Mouse (Mus musculus) lung, postnatal 25 days (tissue): ENCODE measurements around the gene Zfp423.

ENCODE experiments used
- DNase-seq: peaks from one replicate; pipeline ENCODE4 v3.0.0; 2022; ENCODE audit warnings: low spot score

The Zfp423 gene

DNA sequence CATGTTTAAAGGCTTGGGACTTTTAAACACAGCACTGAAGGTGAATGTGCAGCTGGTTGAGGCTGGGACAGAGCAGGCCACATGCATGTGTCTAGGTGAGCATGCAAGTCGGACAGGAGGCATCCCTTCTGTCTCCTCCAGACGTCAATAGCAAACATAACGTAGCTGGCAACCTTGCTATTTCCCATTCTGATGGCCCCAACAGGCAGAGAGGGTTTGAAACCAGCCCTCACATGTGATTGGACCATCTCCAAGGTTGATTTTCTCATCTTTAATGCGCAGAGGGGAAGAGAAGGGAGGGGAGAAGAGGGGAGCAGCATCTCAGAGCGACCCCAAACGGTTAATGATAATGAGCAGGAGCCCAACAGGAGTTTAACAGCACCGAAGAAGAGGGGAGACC, 123.5 kb downstream of the Zfp423 start:
- DNase-seq, result no peak

DNA sequence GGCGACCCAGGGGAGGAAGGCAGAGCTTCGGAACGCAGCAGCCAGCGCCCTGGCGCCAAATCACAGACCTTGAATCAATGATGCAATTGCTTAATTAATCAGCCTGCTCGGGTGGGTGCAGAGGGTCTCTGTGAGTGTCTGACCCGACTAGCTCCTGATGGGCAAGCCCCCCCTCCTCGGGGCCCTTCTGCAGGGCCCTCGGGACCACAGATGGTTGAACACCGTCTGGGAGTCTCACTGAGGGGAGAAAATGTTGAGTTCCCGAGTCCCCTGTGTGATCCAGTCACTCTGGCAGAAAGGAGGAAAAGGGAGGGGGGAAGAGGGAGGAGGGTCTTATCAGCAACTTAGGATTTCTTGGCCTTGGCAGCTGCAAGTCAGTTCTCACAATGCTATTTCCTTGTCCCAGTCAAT, 124.0 kb downstream of the Zfp423 start:
- no peak for DNase-seq

GRCm38 (mm10) chr8:87834656-87835055, 124.7 kb downstream of the Zfp423 start:
- DNase-seq, result no peak

DNA sequence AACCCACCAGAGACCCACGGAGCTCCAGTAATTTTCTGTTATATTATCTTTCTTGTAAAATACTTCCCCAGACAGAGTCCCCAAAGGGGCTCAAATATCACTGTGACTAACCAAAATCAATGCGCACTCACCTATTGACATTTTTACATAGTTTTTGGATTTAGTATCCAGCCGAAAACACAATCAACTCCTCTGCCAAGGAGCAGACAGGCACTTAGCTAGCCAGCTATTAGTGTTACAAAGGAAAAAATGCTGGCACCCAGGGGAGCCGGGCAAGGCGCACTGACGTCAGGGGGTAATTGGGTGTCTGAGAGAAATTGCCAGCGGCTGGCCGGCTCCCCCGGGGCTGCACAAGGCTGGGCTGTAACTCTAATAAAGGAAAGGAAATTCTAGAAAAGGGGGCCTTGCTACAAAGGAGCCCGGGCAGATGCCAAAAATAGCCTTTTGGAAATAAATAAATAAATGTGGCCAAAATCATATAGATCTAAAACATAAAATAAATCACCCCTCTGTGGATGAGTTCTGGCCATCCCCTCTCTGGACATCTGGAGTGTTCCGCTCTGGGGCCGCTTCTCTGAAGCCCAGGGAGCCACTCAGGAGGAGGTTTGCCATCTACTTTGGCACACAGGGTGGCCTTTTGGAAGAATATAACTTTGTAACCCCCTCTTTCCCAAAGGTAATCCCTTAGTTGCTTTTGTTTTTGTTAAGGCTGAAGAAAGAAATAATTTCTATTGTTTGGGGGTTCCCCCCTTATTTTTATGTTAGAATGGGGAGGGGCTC, 125.4 kb downstream of the Zfp423 start:
- peak; percentile 22 for DNase-seq

DNA sequence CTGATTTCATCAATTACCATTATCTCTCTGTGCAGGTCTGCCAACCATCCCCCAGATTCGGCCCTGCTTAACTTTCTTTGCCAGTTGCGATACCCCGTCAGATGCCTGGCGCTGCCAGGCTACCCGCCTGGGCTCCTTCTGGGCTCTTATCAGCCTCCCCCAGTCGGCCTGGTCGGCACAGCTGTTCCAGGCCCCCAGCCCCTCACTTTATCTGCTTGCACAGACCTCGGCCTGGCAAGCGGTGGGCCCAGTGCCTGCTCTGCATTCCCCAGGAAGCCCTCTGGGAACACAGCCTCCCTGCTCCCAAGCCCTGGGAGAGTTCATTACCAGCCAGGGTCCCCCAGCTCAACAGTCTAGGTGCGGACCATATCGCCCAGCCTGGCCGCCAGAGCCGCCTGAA, 126.1 kb downstream of the Zfp423 start:
- DNase-seq, result no peak

DNA sequence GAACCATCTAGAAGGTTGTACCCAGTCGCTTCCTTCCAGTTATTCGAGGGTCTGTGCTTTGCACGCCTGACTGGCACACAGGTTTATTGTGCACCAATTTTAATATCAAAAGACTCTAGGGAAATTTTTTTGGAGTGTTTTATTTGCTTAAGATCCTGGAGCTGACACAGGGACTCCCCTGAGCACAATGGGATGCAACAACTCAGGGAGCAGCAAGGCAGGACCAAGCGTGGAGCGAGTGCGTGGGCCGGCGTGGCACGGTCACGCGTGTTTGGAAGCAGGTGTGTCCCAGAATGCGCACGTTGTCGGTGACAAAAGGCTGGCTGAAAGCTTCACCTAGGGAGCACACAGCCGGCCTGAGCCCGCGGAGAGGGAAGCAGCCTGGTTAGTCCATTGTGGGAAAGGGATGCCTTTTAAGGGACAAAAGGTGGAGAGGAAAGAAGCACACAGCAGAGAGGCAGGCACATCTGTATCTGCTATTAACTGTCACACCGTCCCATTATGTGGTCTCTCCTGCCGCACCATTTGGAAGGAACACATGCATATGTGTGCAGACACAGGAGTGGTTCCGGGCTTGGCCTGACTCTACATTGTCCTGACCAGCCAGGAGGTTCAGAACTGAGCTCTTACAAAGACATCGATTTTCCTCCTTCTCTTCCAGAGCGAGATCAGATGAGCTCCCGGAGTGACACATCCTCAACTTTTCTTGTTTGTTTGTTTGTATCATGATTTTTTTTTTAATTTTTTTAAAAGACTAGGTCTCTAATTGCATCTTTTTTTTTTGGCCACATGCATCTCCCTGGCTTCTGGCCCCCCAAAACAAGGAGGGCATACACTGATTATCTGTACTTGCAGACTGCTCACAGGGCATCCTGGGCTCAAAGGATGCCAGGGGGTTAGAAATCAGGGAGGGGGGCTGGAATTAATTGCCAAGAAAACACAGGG, 126.7 kb downstream of the Zfp423 start:
- DNase-seq, result no peak

DNA sequence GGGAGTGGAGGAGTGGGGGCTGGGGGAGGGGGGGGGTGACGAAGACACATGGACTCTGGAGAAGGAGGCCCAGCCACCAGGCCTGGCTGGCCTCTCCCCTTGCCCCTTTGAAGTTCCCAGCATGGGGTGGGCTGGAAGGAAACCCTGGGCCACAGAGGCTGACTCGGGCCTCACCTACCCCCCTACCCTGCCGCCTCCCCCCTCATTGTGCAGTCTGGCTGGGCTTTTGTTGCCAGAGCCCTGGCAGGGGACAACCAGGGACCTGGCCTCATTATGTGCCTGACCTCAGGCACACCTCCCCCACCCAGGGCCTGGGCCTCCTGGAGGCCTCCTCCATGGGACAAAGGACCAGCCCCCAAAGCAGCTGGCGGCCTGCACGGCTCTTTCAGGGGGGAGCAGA, 127.8 kb downstream of the Zfp423 start:
- no peak for DNase-seq

GRCm38 (mm10) chr8:87831116-87831515, 128.3 kb downstream of the Zfp423 start:
- no peak for DNase-seq

GRCm38 (mm10) chr8:87830200-87830599, 129.2 kb downstream of the Zfp423 start:
- no peak for DNase-seq

DNA sequence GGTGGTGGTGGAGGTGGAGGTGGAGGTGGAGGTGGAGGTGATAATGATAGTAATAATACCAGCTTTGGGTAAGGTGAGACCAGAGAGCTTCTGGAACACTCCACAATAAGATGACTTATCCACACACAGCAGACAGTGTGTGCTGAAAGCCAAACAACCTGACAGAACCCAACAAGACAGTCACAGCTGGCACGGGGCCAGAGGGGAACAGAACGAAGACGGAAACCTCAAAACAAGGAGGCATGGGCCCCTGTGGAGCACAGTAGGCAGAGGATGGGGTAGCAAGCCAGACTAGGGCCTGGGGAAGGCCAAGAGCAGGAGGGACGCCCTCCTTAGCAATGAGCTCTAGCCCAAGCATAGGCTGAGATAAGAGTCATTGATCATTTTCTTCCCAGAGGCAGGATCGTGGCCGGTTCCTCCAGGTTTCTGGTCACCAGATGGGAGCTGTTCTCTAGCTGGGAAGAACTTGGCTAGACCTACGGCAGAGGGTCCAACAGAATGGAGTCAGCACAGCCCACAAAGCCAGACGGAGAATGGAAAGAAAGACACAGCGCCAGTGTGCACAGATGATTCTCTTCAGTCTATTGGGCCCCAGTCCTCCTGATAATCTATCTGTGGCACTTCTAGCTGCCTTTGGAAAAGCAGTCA, 133.3 kb downstream of the Zfp423 start:
- DNase-seq, result no peak

- DNase-seq, result no peak
Observed at GRCm38 (mm10) chr8:87823172-87823571, 136.2 kb downstream of the Zfp423 start.

DNA sequence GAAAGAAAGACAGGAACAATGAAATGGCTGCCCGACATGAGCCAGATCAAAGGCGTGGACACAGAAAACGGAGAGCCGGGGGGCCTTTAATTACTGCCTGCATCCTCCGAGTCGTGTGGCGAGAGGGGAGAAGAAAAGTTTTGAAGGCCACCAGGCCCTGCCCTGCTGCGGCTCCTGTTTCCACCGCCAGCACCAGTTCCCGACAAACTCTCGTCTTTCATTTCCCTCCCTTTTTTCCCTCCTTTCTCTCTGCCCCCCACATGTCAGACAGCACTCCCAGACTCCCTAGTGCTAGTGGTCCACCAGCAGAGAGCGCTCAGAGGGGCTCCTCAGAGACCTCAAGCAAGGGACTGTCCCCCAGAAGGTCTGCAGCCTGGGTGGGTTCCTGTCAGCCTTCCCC, 136.7 kb downstream of the Zfp423 start:
- no peak for DNase-seq

GRCm38 (mm10) chr8:87822175-87822574, 137.2 kb downstream of the Zfp423 start:
- no peak for DNase-seq

DNA sequence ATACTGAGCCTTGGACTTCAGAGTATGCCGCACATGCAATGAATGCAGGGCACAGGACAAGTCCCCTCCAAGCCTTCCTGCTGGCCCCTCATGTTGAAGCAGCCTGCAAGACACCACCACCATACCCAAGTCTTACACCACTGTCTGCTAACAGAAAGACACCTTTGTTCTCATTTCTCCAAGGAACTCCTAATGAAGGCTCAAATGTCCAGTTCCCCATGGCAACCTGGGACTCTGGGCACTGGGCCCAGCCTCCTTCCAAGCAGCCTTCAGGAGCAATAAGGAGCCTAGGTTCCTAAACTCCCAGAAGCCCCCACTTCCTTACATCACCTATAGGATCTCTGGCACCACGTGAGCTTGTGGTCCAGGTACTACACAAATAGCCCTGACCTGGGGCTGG, 137.7 kb downstream of the Zfp423 start:
- no peak for DNase-seq

- no peak for DNase-seq
Observed at GRCm38 (mm10) chr8:87819263-87819662, 140.1 kb downstream of the Zfp423 start.

- DNase-seq, result no peak
Observed at GRCm38 (mm10) chr8:87818506-87818905, 140.9 kb downstream of the Zfp423 start.

DNA sequence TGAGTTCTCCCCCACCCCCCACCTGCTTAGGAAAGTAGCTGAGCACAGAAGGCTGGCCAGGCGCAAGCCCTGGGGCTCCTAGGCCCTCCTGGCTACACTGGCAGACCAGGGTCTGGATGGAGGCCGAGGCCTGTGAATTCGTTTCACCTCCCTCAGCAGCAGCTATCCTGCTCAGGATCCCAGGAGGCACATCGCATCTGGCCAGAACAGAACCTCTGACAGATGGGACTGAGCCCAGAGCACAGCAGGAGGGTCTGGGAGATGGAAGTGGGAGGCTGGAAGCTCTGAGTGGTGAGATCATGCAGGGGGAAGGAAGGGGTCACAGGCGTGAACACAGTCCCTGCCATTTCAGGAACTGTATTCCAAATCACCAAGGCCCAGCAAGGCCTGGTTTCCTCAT, 143.3 kb downstream of the Zfp423 start:
- no peak for DNase-seq

- DNase-seq, result no peak
Observed at GRCm38 (mm10) chr8:87812661-87813060, 146.7 kb downstream of the Zfp423 start.

- DNase-seq, result no peak
Observed at GRCm38 (mm10) chr8:87812069-87812449, 147.3 kb downstream of the Zfp423 start.

GRCm38 (mm10) chr8:87811399-87812068, 147.9 kb downstream of the Zfp423 start:
- DNase-seq, result no peak

GRCm38 (mm10) chr8:87810771-87811170, 148.6 kb downstream of the Zfp423 start:
- no peak for DNase-seq

GRCm38 (mm10) chr8:87804327-87804900, 155.0 kb downstream of the Zfp423 start:
- no peak for DNase-seq
